Mouse (Mus musculus) lung, postnatal 0 days (tissue): Measurements from ENCODE around the gene Ap3d1. TPM values are rescaled to one million over a fixed set of nuclear protein-coding genes. Genes with fewer than 3 reads are reported as not detected.

Experiments
- ATAC-seq: fragments of 200-750 bp; cut with Nextera tagmentation; 2 replicates; pipeline ENCODE4 v1.8.0; 2017; ENCODE audit warnings: moderate library complexity
- DNase-seq: peaks from one replicate; pipeline ENCODE4 v3.0.0-alpha.2; 2016; ENCODE audit warnings: low spot score
- H3K27ac ChIP-seq: fragments of 300-500 bp; sonication (generic); 2 replicates; pipeline ENCODE4 v1.5.1; 2014; ENCODE audit warnings: antibody characterized with exemption, mild to moderate bottlenecking, low read length, mixed read lengths
- H3K27me3 ChIP-seq: fragments of 300-500 bp; sonication (generic); replicated peaks from 2 replicates; pipeline ENCODE4 v1.6.1; 2014; ENCODE audit warnings: low read length, mixed read lengths; ENCODE audit not compliant: insufficient read depth
- H3K36me3 ChIP-seq: fragments of 300-500 bp; sonication (generic); 2 replicates; pipeline ENCODE4 v1.6.1; 2014; ENCODE audit warnings: low read length, mixed read lengths; ENCODE audit not compliant: insufficient read depth
- H3K4me1 ChIP-seq: fragments of 300-500 bp; sonication (generic); 2 replicates; pipeline ENCODE4 v1.6.1; 2014; ENCODE audit warnings: antibody characterized with exemption, low read depth, low read length, mixed read lengths; ENCODE audit not compliant: insufficient read depth
- H3K4me2 ChIP-seq: fragments of 300-500 bp; sonication (generic); replicated peaks from 2 replicates; pipeline ENCODE4 v1.6.1; 2014; ENCODE audit warnings: low read depth, mild to moderate bottlenecking, low read length, moderate library complexity, mixed read lengths
- H3K4me3 ChIP-seq: fragments of 300-500 bp; sonication (generic); 2 replicates; pipeline ENCODE4 v1.5.1; 2014; ENCODE audit warnings: low read depth, low read length
- H3K9ac ChIP-seq: fragments of 300-500 bp; sonication (generic); replicated peaks from 2 replicates; pipeline ENCODE4 v1.6.1; 2014; ENCODE audit warnings: low read depth, mild to moderate bottlenecking
- H3K9me3 ChIP-seq: fragments of 300-500 bp; sonication (generic); 2 replicates; pipeline ENCODE4 v1.6.1; 2016; ENCODE audit warnings: low read length, mixed read lengths
- CTCF ChIP-seq: IDR thresholded peaks from 2 replicates; pipeline ENCODE4 v1.5.1; 2016; ENCODE audit warnings: antibody characterized with exemption, mild to moderate bottlenecking
- EP300 ChIP-seq: IDR thresholded peaks from 2 replicates; pipeline ENCODE4 v1.6.1; 2016; ENCODE audit warnings: antibody characterized with exemption, mild to moderate bottlenecking, control low read depth
- WGBS: fragments of 180-500 bp; shearing (Covaris S2); extraction: QIAGEN DNeasy Blood & Tissue Kit; methylation state at CpG from one replicate; pipeline ENCODE4 v1.1.7; 2014; 5-methylcytosine and 5-hydroxymethylcytosine counted together
- polyA plus RNA-seq: library from polyadenylated mRNA; unstranded; fragments of >200 nt; fragmentation: Nextera tagmentation; extraction: Ambion mirVana; gene quantifications from 2 replicates; pipeline ENCODE4 v1.2.1, GENCODE M21; 2015

Ap3d1 gene
- polyA plus RNA-seq, 1 experiment from 2014 or later: 49.3 TPM

DNA sequence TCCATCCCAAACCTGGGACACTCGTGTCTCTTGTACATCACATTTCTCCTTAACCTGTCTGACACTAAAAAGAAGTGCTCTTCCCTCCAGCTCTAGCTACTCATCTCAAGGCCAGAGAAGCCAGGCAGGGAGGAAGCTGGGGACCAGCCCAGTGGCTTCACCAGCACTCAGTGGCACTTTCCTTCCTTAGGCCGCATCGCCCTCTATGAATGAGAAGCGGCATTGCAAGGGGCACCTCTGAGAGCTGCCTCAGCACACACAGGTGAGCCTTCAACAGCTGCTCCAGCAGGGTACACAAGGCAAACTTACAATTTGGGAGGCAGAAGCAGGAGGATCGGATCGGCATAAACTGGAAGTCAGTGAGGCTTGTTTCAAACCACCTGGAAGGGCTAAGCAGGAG is 57.9 kb downstream of the Ap3d1 start:
- no peak overlapping the region for H3K4me2 ChIP-seq

DNA sequence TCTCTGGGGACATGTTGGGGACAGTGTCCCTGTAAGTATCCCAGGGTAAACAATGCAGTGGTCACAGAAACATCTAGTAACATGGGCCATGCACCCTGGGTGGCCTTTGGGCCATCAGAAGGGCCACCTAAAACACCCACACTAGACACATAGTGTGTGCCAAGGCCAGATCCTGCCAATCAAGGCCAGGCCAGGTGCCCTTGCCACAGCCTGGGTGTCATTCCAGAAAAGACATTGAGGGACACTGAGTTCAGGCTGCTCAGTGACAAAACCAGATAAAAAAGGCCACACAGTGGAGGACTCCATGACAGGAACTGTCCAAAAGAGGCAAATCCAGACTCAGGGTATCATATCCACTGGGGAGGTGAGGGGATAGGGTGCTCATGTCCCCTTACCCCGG is 58.4 kb downstream of the Ap3d1 start:
- 100% methylated on average over 1 of the region's 1 CpGs for WGBS

More for the DNA sequence above, 57.9 kb downstream of the Ap3d1 start:
- Histone ChIP-seq H3K27me3 (no peaks in the 10 kb centered on the region), H3K4me3 (no peak overlapping the region), H3K9ac (no peak overlapping the region), H3K36me3 (peaks cover 22% of the 10 kb centered on the region; the same call in 1 of the 2 replicates), H3K27ac (no peak overlapping the region), H3K9me3 (no peaks in the 10 kb centered on the region), H3K4me1 (peaks cover 8% of the 10 kb centered on the region)
- WGBS: 59% methylated on average over 6 of the region's 6 CpGs
- TF ChIP-seq CTCF (peak; percentile 98), EP300 (no peak)
- peak; percentile 62 for ATAC-seq
- peak; percentile 85 for DNase-seq

DNA sequence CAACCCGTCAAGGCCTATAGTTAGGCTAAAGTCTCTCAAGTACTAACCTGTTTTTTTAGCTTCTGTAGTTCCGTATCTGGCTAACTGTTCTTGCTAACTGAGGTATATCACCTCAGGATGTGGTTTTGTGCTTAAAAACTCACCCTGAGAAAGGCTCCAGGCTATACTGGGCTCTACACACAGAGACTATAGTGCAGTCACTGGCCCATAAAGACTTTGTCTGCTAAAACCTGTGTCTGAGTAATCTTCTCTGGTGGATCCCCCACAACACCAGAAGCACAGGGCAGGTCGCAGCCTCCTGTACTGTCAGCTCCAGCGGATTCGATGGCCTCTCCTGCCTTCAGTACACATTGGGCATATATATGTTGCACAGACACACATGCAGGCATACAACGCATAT is 60.1 kb downstream of the Ap3d1 start:
- WGBS: 92% methylated on average over 6 of the region's 6 CpGs
- no peak overlapping the region for H3K27ac ChIP-seq
- H3K9me3 ChIP-seq: no peaks in the 10 kb centered on the region
- H3K9ac ChIP-seq: no peak overlapping the region
- no peak for TF ChIP-seq EP300
- no peak for TF ChIP-seq CTCF
- DNase-seq (no peak), ATAC-seq (no peak)
- H3K4me3 ChIP-seq: no peak overlapping the region
- H3K4me2 ChIP-seq: no peak overlapping the region
- peaks cover 20% of the 10 kb centered on the region; the same call in 1 of the 2 replicates for H3K36me3 ChIP-seq
- peaks cover 24% of the 10 kb centered on the region for H3K4me1 ChIP-seq
- H3K27me3 ChIP-seq: no peaks in the 10 kb centered on the region

More for the DNA sequence above, 58.4 kb downstream of the Ap3d1 start:
- peaks cover 20% of the 10 kb centered on the region; the same call in 1 of the 2 replicates for H3K36me3 ChIP-seq
- H3K27ac ChIP-seq: no peak overlapping the region
- no peak overlapping the region for H3K9ac ChIP-seq
- TF ChIP-seq CTCF: no peak
- no peak for TF ChIP-seq EP300
- H3K9me3 ChIP-seq: no peaks in the 10 kb centered on the region
- DNase-seq (no peak), ATAC-seq (no peak)
- H3K4me1 ChIP-seq: peaks cover 12% of the 10 kb centered on the region
- H3K27me3 ChIP-seq: no peaks in the 10 kb centered on the region
- no peak overlapping the region for H3K4me2 ChIP-seq
- H3K4me3 ChIP-seq: no peak overlapping the region

DNA sequence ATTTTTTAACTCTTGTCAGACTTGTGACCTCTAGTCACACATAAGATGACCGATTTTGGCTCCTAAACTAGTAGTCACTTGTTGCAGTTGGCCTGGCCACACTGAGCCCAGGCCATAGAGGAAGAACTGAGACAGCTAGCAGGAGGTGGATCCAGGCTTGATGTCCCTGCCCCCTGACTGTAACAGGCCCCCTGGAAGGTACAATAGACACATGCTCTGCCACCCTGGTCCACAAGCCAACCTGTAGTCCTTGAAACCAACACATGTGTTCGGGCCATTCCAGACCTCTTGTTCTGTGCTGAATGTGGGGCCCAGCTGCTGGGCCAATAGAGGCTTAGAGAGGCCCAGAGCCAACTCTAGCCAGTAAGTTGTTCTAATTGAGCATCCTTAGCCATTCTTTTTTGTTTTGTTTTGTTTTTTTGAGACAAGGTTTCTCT is 61.8 kb downstream of the Ap3d1 start:
- ATAC-seq (no peak), DNase-seq (no peak)
- H3K9ac ChIP-seq: no peak overlapping the region
- H3K9me3 ChIP-seq: no peaks in the 10 kb centered on the region
- H3K36me3 ChIP-seq: peaks cover 13% of the 10 kb centered on the region; the same call in 1 of the 2 replicates
- TF ChIP-seq CTCF: no peak
- no peak for TF ChIP-seq EP300
- 83% methylated on average over 2 of the region's 2 CpGs for WGBS
- no peak overlapping the region for H3K4me3 ChIP-seq
- H3K27me3 ChIP-seq: no peaks in the 10 kb centered on the region
- H3K4me1 ChIP-seq: peaks cover 24% of the 10 kb centered on the region
- peak overlapping the region; percentile 100 for H3K27ac ChIP-seq
- H3K4me2 ChIP-seq: no peak overlapping the region

DNA sequence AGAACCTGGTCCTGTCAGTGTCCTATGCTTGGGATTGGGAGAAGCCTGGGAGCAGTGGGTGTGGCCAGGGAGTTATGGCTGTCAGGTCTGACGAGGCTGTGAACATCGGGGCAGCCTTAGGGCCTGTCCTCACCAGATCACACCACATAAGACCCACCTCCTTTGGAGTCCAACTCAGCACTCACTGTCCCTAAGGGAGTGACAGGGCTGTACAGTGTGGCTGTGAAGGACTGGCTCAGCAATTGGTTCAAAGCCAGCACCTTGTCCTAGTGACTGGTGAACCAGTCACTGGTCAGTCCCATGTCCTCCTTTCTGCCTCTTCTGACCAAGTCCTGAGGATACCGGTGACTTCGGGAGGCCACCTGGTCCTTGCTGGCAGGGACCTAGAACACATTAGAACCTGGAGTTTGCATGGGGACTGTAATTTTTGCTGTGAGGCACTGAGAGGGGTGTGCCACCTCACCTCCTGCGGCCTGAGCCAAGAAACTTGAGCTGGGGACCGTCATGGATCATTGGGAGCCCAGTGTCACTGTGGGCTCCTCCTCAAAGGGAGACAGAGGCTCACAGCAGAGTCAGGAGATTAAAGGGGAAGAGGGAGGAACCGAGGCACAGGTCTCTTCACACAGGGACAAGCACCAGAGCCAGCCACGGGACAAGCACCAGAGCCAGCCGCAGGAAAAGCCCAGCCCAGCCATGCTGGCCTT is 62.4 kb downstream of the Ap3d1 start:
- H3K9me3 ChIP-seq: no peaks in the 10 kb centered on the region
- no peak overlapping the region for H3K4me2 ChIP-seq
- peak overlapping the region; percentile 100 for H3K27ac ChIP-seq
- H3K9ac ChIP-seq: no peak overlapping the region; the same call in 1 of the 2 replicates
- peak; percentile 57 for DNase-seq
- H3K27me3 ChIP-seq: no peaks in the 10 kb centered on the region
- no peak overlapping the region for H3K4me3 ChIP-seq
- peaks cover 24% of the 10 kb centered on the region for H3K4me1 ChIP-seq
- peaks cover 7% of the 10 kb centered on the region; the same call in 1 of the 2 replicates for H3K36me3 ChIP-seq
- 58% methylated on average over 9 of the region's 9 CpGs for WGBS
- no peak for TF ChIP-seq CTCF
- TF ChIP-seq EP300: no peak
- ATAC-seq: no peak

DNA sequence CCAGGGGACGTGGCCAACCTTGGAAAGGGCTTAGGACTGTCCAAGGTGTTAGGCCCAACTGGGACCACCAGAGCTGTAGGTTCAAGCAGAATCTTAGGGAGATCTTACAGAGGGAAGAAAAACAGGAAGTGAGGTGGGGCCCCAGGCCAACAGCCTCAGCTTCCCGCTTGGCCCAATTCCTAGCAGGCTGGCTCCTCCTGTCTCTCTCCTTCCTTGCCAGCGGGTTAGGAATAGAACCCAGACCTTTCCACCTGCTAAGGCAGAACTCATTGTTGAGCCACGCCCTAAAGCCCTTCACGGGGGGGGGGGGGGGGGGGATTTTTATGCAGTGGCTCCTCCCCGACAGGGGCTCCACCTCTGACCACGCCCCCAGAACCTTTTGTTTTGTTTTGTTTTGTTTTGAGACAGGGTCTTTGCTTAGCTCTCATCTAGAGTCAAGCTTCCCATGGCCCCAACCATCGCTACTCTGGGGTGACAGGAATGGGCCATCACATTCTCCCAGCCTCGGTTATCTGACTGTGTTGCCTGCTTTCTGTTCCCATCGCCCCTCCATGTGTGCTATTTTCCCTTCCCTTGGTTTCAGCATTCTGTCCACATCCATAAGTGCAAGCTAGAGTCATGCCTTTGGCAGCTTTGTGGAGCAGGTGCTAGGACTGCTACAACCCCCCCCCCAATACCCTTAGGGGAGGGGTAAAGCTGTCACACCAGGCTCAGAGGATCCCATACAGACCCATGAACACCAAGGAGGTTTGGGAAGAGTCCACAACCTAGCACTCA is 63.3 kb downstream of the Ap3d1 start:
- Histone ChIP-seq H3K9ac (0 out of 2 replicates have a peak overlapping the region, but pooled peaks have one; percentile 6), H3K4me2 (peak overlapping the region; percentile 78), H3K27me3 (no peaks in the 10 kb centered on the region), H3K27ac (peak overlapping the region; percentile 100), H3K4me3 (no peak overlapping the region), H3K4me1 (peaks cover 30% of the 10 kb centered on the region), H3K36me3 (peaks cover 7% of the 10 kb centered on the region; the same call in 1 of the 2 replicates), H3K9me3 (no peaks in the 10 kb centered on the region)
- ATAC-seq (peak; percentile 7; the same call in 1 of the 2 replicates), DNase-seq (peak; percentile 89)
- WGBS: 32% methylated on average over 10 of the region's 10 CpGs
- no peak for TF ChIP-seq CTCF
- TF ChIP-seq EP300: peak; percentile 62
